ENCODE assay signal across 11 mouse cellular contexts in the genomic region with DNA sequence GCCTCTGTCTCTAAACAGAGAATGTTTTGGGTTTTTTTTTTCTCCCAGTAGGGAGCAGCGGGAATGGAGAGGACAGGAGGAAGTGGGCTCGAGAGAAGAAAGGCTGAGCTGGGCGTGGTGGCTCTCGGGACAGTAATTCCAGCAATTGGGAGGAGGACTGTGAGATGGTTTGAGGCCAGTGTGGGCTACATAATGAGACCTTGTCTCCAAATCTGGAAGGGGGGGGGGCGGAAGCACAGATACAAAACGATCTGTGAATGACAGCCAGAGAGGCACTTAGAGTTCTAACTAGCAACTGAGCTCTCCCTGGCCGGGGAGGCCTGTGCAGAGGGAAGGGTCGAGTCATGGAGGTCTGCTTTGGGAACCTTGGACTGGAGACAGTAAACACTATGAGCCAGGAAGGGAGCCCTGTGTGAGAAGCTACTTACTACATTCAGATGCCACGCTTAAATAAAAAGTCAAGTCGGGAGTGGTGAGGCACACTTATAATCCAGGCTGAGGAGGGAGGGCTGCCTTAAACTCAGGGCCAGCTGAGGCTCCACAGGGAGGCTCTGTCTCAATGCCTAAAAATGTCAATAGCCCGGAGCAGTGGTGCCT. TPM values are rescaled to one million over a fixed set of nuclear protein-coding genes. Genes with fewer than 3 reads are reported as not detected.
DNase-seq lines count a peak whose midpoint lies in the region; ATAC-seq and TF ChIP-seq lines count a peak whose summit lies in the region.
"Had no signal": no experiment of that assay in that cellular context is flagged by ENCODE, and none has a peak within 500 bp of the region (broad histone marks: within the 10 kb centered on the region; RNA-seq: fewer than 3 reads in every experiment).

No protein-coding gene starts in this region.

- H3K9ac ChIP-seq in forebrain, postnatal 0 days: no peak overlapping the region
- no peak overlapping the region for H3K9ac ChIP-seq in kidney, postnatal 0 days (ENCODE audit: low read depth, low read length)
- H3K9ac ChIP-seq: liver, embryonic 14.5 days had no signal

- peaks cover 21% of the 10 kb centered on the region for H3K4me1 ChIP-seq in forebrain, embryonic 10.5 days
- H3K4me1 ChIP-seq in forebrain, postnatal 0 days (ENCODE audit: insufficient read depth): no peaks in the 10 kb centered on the region
- 0 out of 2 replicates have a peak, but pooled peaks cover 8% of the 10 kb centered on the region for H3K4me1 ChIP-seq in kidney, postnatal 0 days (replicated peaks; ENCODE audit: insufficient read depth, low read length)
- peaks cover 20% of the 10 kb centered on the region for H3K4me1 ChIP-seq in brown adipose tissue, adult 24 weeks (ENCODE audit: control insufficient read depth, insufficient read depth, insufficient read length, low read length)

- no peak for TF ChIP-seq CTCF in forebrain, postnatal 0 days (IDR thresholded peaks at IDR 0.05; ENCODE audit: low read depth)
- no peak for TF ChIP-seq CTCF in kidney, postnatal 0 days (IDR thresholded peaks at IDR 0.05; ENCODE audit: low read depth)

- peak overlapping the region; percentile 10; the same call in 1 of the 2 replicates for H3K4me3 ChIP-seq in forebrain, embryonic 10.5 days
- no peak overlapping the region for H3K4me3 ChIP-seq in forebrain, postnatal 0 days (ENCODE audit: low read depth, low read length)
- H3K4me3 ChIP-seq in kidney, postnatal 0 days (replicated peaks; ENCODE audit: low read depth, low read length): no peak overlapping the region
- no peak overlapping the region for H3K4me3 ChIP-seq in brown adipose tissue, adult 24 weeks (ENCODE audit: insufficient read depth, low read depth, low read length)

- no peak for ATAC-seq in forebrain, postnatal 0 days
- no peak for ATAC-seq in kidney, postnatal 0 days (replicated peaks; ENCODE audit: low FRiP score, low read depth)

- H3K27ac ChIP-seq in forebrain, embryonic 10.5 days: peak overlapping the region; percentile 51
- no peak overlapping the region for H3K27ac ChIP-seq in forebrain, postnatal 0 days (ENCODE audit: low read depth, low read length)
- peak overlapping the region; percentile 52 for H3K27ac ChIP-seq in kidney, postnatal 0 days
- peak overlapping the region; percentile 63 for H3K27ac ChIP-seq in brown adipose tissue, adult 24 weeks (replicated peaks; ENCODE audit: low read depth, low read length)
- H3K27ac ChIP-seq: liver, embryonic 14.5 days had no signal

- H3K27me3 ChIP-seq in forebrain, embryonic 10.5 days (ENCODE audit: poor library complexity, severe bottlenecking): peaks cover 23% of the 10 kb centered on the region
- no peaks in the 10 kb centered on the region for H3K27me3 ChIP-seq in forebrain, postnatal 0 days (ENCODE audit: insufficient read depth, low read length)
- no peaks in the 10 kb centered on the region for H3K27me3 ChIP-seq in kidney, postnatal 0 days (ENCODE audit: insufficient read depth, low read length)

- WGBS in forebrain, embryonic 10.5 days: 5% methylated on average over 11 of the region's 11 CpGs
- 7% methylated on average over 11 of the region's 11 CpGs for WGBS in forebrain, postnatal 0 days
- WGBS in kidney, postnatal 0 days: 15% methylated on average over 11 of the region's 11 CpGs

- no peaks in the 10 kb centered on the region for H3K9me3 ChIP-seq in forebrain, embryonic 10.5 days
- H3K9me3 ChIP-seq in forebrain, postnatal 0 days (ENCODE audit: low read length): no peaks in the 10 kb centered on the region
- no peaks in the 10 kb centered on the region for H3K9me3 ChIP-seq in kidney, postnatal 0 days (replicated peaks; ENCODE audit: low read length)

- DNase-seq in forebrain, embryonic 10.5 days (ENCODE audit: extremely low spot score, low spot score): peak; percentile 21
- DNase-seq in forebrain, postnatal 0 days: no peak
- DNase-seq in kidney, postnatal 0 days (ENCODE audit: low spot score): no peak
- DNase-seq in kidney, postnatal 10 days: no peak
- peak; percentile 27 for DNase-seq in lung, postnatal 14 days
- no peak for DNase-seq in left cerebral cortex, adult 9 months (ENCODE audit: low spot score in 2 of 2)
- DNase-seq in ovary, adult 18-20 months (ENCODE audit: low spot score): no peak
- DNase-seq: cerebellum, adult 9-11 months had no signal

- H3K4me2 ChIP-seq in forebrain, postnatal 0 days (ENCODE audit: low read depth): no peak overlapping the region
- H3K4me2 ChIP-seq in kidney, postnatal 0 days (ENCODE audit: low read length): no peak overlapping the region

- no peaks in the 10 kb centered on the region for H3K36me3 ChIP-seq in forebrain, embryonic 10.5 days (replicated peaks)
- no peaks in the 10 kb centered on the region for H3K36me3 ChIP-seq in forebrain, postnatal 0 days (ENCODE audit: insufficient read depth)
- no peaks in the 10 kb centered on the region for H3K36me3 ChIP-seq in kidney, postnatal 0 days (ENCODE audit: insufficient read depth, low read length)

RNA-seq across cellular contexts. Expression of a gene that starts 8.9 kb away (rescaled TPM):
- polyA plus RNA-seq in forebrain, embryonic 10.5 days (2016; fragmentation: Nextera tagmentation; extraction: Ambion mirVana): 4.3 and 4.6 TPM in 2 replicates
- total RNA-seq in forebrain, postnatal 0 days (2014; rRNA removed): 2.3 and 6.2 TPM in 2 replicates
- 3.9 TPM in 2 replicates for polyA plus RNA-seq in forebrain, postnatal 0 days (2015; fragmentation: Nextera tagmentation; extraction: Ambion mirVana)
- 83.7 and 92.0 TPM in 2 replicates for polyA plus RNA-seq in kidney, postnatal 0 days (2015; fragmentation: Nextera tagmentation; extraction: Ambion mirVana)
- polyA plus RNA-seq in brown adipose tissue, adult 24 weeks (2012; ENCODE audit: insufficient read depth, insufficient read length, missing spikeins): 25.6 and 29.4 TPM in 2 replicates

RNA-seq across cellular contexts. Expression of a gene that starts 12.7 kb away (rescaled TPM):
- 214 and 224 TPM in 2 replicates for polyA plus RNA-seq in forebrain, embryonic 10.5 days (2016; fragmentation: Nextera tagmentation; extraction: Ambion mirVana)
- 81.9 and 92.3 TPM in 2 replicates for total RNA-seq in forebrain, postnatal 0 days (2014; rRNA removed)
- polyA plus RNA-seq in forebrain, postnatal 0 days (2015; fragmentation: Nextera tagmentation; extraction: Ambion mirVana): 162 and 190 TPM in 2 replicates
- 327 and 349 TPM in 2 replicates for polyA plus RNA-seq in kidney, postnatal 0 days (2015; fragmentation: Nextera tagmentation; extraction: Ambion mirVana)
- 128 and 130 TPM in 2 replicates for polyA plus RNA-seq in brown adipose tissue, adult 24 weeks (2012; ENCODE audit: insufficient read depth, insufficient read length, missing spikeins)

RNA-seq across cellular contexts. Expression of a gene that starts 28.1 kb away (rescaled TPM):
- 3.6 and 4.9 TPM in 2 replicates for polyA plus RNA-seq in forebrain, embryonic 10.5 days (2016; fragmentation: Nextera tagmentation; extraction: Ambion mirVana)
- total RNA-seq in forebrain, postnatal 0 days (2014; rRNA removed): 72.4 and 77.4 TPM in 2 replicates
- 32.2 and 33.3 TPM in 2 replicates for polyA plus RNA-seq in forebrain, postnatal 0 days (2015; fragmentation: Nextera tagmentation; extraction: Ambion mirVana)
- polyA plus RNA-seq in kidney, postnatal 0 days (2015; fragmentation: Nextera tagmentation; extraction: Ambion mirVana): 9.5 and 9.7 TPM in 2 replicates
- 9.6 and 16.4 TPM in 2 replicates for polyA plus RNA-seq in brown adipose tissue, adult 24 weeks (2012; ENCODE audit: insufficient read depth, insufficient read length, missing spikeins)

RNA-seq across cellular contexts. Expression of a gene that starts 41.5 kb away (rescaled TPM):
- 3.3 and 3.6 TPM in 2 replicates for polyA plus RNA-seq in forebrain, embryonic 10.5 days (2016; fragmentation: Nextera tagmentation; extraction: Ambion mirVana)
- 1.4 and 1.6 TPM in 2 replicates for total RNA-seq in forebrain, postnatal 0 days (2014; rRNA removed)
- polyA plus RNA-seq in forebrain, postnatal 0 days (2015; fragmentation: Nextera tagmentation; extraction: Ambion mirVana): 0.58 and 1.4 TPM in 2 replicates
- 0.93 and 0.97 TPM in 2 replicates for polyA plus RNA-seq in kidney, postnatal 0 days (2015; fragmentation: Nextera tagmentation; extraction: Ambion mirVana)
- 0.79 and 1.4 TPM in 2 replicates for polyA plus RNA-seq in brown adipose tissue, adult 24 weeks (2012; ENCODE audit: insufficient read depth, insufficient read length, missing spikeins)
- polyA plus RNA-seq: C2C12 had no signal

RNA-seq across cellular contexts. Expression of a gene that starts 59.8 kb away (rescaled TPM):
- 1.4 and 1.8 TPM in 2 replicates for polyA plus RNA-seq in forebrain, embryonic 10.5 days (2016; fragmentation: Nextera tagmentation; extraction: Ambion mirVana)
- 0.62 and 5.1 TPM in 2 replicates for total RNA-seq in forebrain, postnatal 0 days (2014; rRNA removed)
- polyA plus RNA-seq in forebrain, postnatal 0 days (2015; fragmentation: Nextera tagmentation; extraction: Ambion mirVana): 0.81 and 1.2 TPM in 2 replicates
- polyA plus RNA-seq in kidney, postnatal 0 days (2015; fragmentation: Nextera tagmentation; extraction: Ambion mirVana): 50.5 and 58.6 TPM in 2 replicates
- 19.3 and 22.2 TPM in 2 replicates for polyA plus RNA-seq in brown adipose tissue, adult 24 weeks (2012; ENCODE audit: insufficient read depth, insufficient read length, missing spikeins)

Comparison
In these comparisons a context has a peak if more than half of its experiments do, and no peak if none do; other contexts are left out.
1. DNase-seq: peak in forebrain, embryonic 10.5 days (single experiment) and lung, postnatal 14 days (single experiment); none in forebrain, postnatal 0 days (single experiment), kidney, postnatal 0 days (single experiment), kidney, postnatal 10 days (single experiment), left cerebral cortex, adult 9 months (0 of 2) and ovary, adult 18-20 months (single experiment).